Mouse (Mus musculus) liver, embryonic 14.5 days (tissue): Measurements from ENCODE around the gene Nxph2.

Experiments
- CTCF ChIP-seq: IDR thresholded peaks from 2 replicates; pipeline ENCODE4 v1.5.1; 2016; ENCODE audit warnings: antibody characterized with exemption, low read depth, control low read depth
- EP300 ChIP-seq: IDR thresholded peaks from 2 replicates; pipeline ENCODE4 v1.6.1; 2016; ENCODE audit warnings: antibody characterized with exemption, low read depth

- TF ChIP-seq CTCF (no peak), EP300 (no peak)
Measured at GRCm38 (mm10) chr2:23320746-23321585, at the start of gene Nxph2.
